Mouse (Mus musculus) heart, adult 2 months (tissue): ENCODE measurements around the gene Mfrp. TPM values are rescaled to one million over a fixed set of nuclear protein-coding genes. Genes with fewer than 3 reads are reported as not detected.

Source experiments
- DNase-seq, 2 experiments: peaks; one replicate each; pipeline ENCODE4 v3.0.0; 2021
- H3K27ac ChIP-seq: fragments of 200-600 bp; 2 replicates; pipeline ENCODE4 v1.8.1; 2022
- H3K27me3 ChIP-seq: fragments of 200-500 bp; 2 replicates; pipeline ENCODE4 v1.6.1; 2012; ENCODE audit warnings: mild to moderate bottlenecking, low read length, inconsistent platforms, mixed read lengths; ENCODE audit not compliant: control insufficient read depth, insufficient read depth
- H3K36me3 ChIP-seq: fragments of 200-500 bp; 2 replicates; pipeline ENCODE4 v1.6.1; 2012; ENCODE audit warnings: low read length, inconsistent platforms; ENCODE audit not compliant: control insufficient read depth, insufficient read depth
- H3K4me1 ChIP-seq: fragments of 200-500 bp; 2 replicates; pipeline ENCODE4 v1.6.1; 2011; ENCODE audit warnings: low read length; ENCODE audit not compliant: control insufficient read depth, insufficient read depth
- H3K4me3 ChIP-seq: fragments of 200-600 bp; 2 replicates; pipeline ENCODE4 v1.8.1; 2022
- H3K79me2 ChIP-seq: fragments of 200-500 bp; replicated peaks from 2 replicates; pipeline ENCODE4 v1.6.1; 2012; ENCODE audit warnings: mild to moderate bottlenecking, inconsistent platforms, low read length, moderate library complexity, mixed read lengths; ENCODE audit not compliant: control insufficient read depth, insufficient read depth
- H3K9ac ChIP-seq: fragments of 200-500 bp; 2 replicates; pipeline ENCODE4 v1.6.1; 2012; ENCODE audit warnings: low read depth, mild to moderate bottlenecking, control low read depth, inconsistent platforms, low read length, mixed read lengths
- CTCF ChIP-seq: fragments of 200-600 bp; IDR thresholded peaks from 2 replicates; pipeline ENCODE4 v1.8.1; 2022; ENCODE audit warnings: antibody characterized with exemption, mild to moderate bottlenecking, moderate library complexity
- EP300 ChIP-seq: fragments of 200-500 bp; IDR thresholded peaks from 2 replicates; pipeline ENCODE4 v1.6.1; 2011; ENCODE audit warnings: low read depth, low read length, control low read depth; ENCODE audit not compliant: insufficient read depth
- POLR2A ChIP-seq: fragments of 200-500 bp; IDR thresholded peaks from 2 replicates; pipeline ENCODE4 v1.6.1; 2011; ENCODE audit warnings: mild to moderate bottlenecking, low read depth, low read length, control low read depth; ENCODE audit not compliant: insufficient read depth
- WGBS: fragments of 180-500 bp; shearing (Covaris S2); methylation state at CpG from one replicate; pipeline ENCODE4 v1.1.7; 2018; 5-methylcytosine and 5-hydroxymethylcytosine counted together
- intact Hi-C: fragments of 180-260 bp; cut with DNase I; formaldehyde crosslinking; loops from one replicate; pipeline ENCODE4 v1.15.1; 2025
- polyA plus RNA-seq: library from polyadenylated mRNA; depleted of rRNA; stranded (reverse); fragments of >200 nt; gene quantifications from 2 replicates; pipeline ENCODE4 v1.2.3, GENCODE M21; 2012
- total RNA-seq, 2 experiments: library from RNA; stranded (reverse); gene quantifications; 2 replicates each; pipeline ENCODE4 v1.2.3; 2021

Gene Mfrp
- total and polyA plus RNA-seq, 3 experiments: 0.04 to 0.05 TPM; not detected in 1

DNA sequence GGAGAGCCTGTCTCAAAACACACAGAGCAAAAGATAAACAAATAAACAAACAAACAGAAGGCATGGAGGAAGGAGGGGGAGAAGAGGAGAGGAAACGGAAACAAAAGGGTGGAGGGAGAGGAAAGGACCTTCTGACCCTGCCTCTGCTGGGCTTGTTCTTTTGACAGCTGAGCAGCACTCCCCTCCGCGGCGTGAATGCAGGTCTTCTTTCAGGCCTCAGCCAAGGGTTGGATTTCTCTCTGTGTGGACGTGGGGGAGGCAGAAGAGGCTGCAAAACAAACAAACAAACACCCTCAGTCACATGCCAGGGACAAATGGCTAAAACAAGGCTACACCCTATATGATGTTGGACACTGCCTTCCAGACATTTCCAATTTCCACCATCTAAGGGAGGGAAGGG is 23.5 kb downstream of the Mfrp start:
- no peaks in the 10 kb centered on the region for H3K36me3 ChIP-seq
- TF ChIP-seq CTCF: no peak
- TF ChIP-seq EP300: no peak
- no peak for TF ChIP-seq POLR2A
- peaks cover 12% of the 10 kb centered on the region for H3K4me1 ChIP-seq
- intact Hi-C loops: loop anchor here (5.0 kb wide), 2 partner anchors 122 to 232 kb away; no protein-coding TSS in a partner anchor
- H3K27ac ChIP-seq: no peak overlapping the region
- no peaks in the 10 kb centered on the region for H3K79me2 ChIP-seq
- no peak overlapping the region for H3K4me3 ChIP-seq
- WGBS: 53% methylated on average over 5 of the region's 5 CpGs
- H3K27me3 ChIP-seq: no peaks in the 10 kb centered on the region
- no peak overlapping the region for H3K9ac ChIP-seq
- peak in 1 of 2 experiments; percentile 13 for DNase-seq

DNA sequence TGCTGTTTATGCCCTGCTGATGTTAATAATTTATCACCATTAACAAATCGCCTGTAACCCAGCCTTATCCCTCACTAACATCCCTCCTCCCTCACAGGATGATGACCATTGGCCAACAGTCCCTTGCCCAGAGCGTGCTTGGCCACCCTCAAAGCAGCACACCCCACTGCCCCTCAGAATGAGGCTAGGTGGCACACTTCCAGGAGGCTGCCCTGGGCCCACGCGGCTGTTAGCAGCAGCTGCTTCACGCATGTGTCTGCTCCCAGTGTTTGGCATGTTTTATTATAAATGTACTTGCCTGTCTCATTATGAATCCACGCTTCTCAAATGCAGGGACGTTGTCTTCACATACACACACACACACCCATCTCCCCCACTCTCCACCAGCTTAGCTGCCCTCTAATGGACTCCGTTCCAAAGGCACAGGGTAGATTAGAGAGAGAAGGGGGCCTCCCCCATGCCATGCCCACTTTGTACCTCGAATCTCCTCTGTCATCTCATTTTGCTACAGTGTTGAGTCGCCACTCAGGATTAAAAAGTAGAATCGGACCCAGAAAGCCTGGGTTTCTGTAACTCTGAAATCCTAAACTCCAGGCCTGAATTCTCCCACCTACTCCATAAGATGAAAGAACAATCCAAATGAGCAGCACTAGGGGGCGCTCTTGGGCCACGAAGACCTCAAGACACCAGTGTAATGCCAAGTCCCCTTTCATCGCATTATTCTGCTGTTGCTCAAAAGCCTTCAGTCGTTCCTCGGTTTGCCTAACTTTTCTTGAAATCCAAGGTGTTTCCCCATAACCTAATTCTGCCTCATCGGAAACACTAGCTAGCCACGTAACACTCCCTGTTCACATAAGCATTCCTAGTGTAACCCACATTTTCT is 24.3 kb downstream of the Mfrp start:
- H3K79me2 ChIP-seq: no peaks in the 10 kb centered on the region
- H3K27ac ChIP-seq: peak overlapping the region; percentile 60
- H3K9ac ChIP-seq: no peak overlapping the region; the same call in 1 of the 2 replicates

DNA sequence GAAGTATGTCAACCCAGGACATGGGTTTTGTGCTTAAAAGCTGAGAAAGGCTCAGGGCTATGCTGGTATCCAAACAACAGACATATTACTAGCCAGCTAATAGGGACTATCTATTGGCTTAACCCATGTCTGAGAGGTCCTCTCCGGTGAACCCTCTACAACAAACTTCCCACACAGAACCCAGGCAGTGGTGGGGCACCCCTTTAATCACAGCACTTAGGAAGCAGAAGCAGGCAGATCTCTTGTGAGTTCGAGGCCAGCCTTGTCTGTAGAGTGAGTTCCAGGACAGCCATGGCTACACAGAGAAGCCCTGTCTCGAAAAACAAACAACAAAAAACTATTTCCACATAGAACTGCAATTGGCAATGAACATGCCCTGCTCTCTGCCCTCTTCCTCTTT is 25.2 kb downstream of the Mfrp start:
- TF ChIP-seq POLR2A: no peak
- TF ChIP-seq EP300: no peak
- no peak for TF ChIP-seq CTCF
- no peaks in the 10 kb centered on the region for H3K36me3 ChIP-seq

More for the DNA sequence above, 24.3 kb downstream of the Mfrp start:
- peaks cover 14% of the 10 kb centered on the region for H3K4me1 ChIP-seq
- peak; percentile 83 to 85 for DNase-seq
- peak overlapping the region; percentile 30; the same call in 1 of the 2 replicates for H3K4me3 ChIP-seq
- TF ChIP-seq CTCF (peak; percentile 95), POLR2A (no peak), EP300 (peak; percentile 93)
- WGBS: 31% methylated on average over 18 of the region's 18 CpGs
- intact Hi-C loops: loop anchor here (1.0 to 5.0 kb wide), 6 partner anchors 21 to 265 kb away; partner anchors contain the start of gene Cbl
- no peaks in the 10 kb centered on the region for H3K36me3 ChIP-seq
- no peaks in the 10 kb centered on the region for H3K27me3 ChIP-seq

DNA sequence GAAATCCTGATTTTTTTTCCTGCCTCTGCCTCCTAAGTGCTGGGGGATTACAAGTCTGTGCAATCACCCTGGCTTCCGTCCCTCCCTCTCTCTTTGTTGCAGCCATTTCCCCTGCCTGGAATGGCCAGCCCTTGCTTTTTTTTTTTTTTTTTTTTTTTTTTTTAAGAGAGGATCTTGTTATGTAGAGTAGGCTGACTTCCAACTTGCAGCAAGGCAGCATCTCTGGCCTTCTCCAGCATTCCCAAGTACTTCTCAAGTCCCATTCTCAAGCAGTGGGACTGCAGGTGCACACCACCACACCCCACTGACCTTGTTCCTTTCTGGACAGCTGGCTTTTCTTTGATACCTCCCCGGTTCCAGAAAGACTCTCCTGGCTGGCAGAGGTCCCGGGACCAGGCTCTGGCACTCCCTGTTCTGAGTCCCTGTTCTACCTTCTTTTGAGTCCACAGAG is 25.8 kb downstream of the Mfrp start:
- H3K27me3 ChIP-seq: no peaks in the 10 kb centered on the region
- H3K79me2 ChIP-seq: no peaks in the 10 kb centered on the region
- peak overlapping the region; percentile 60 for H3K27ac ChIP-seq
- no peak overlapping the region for H3K9ac ChIP-seq
- TF ChIP-seq CTCF: no peak
- peak; percentile 36; the same call in 1 of the 2 replicates for TF ChIP-seq EP300
- no peak for TF ChIP-seq POLR2A
- 26% methylated on average over 3 of the region's 3 CpGs for WGBS
- peak in 1 of 2 experiments; percentile 49 for DNase-seq
- H3K4me3 ChIP-seq: no peak overlapping the region
- H3K4me1 ChIP-seq: peaks cover 14% of the 10 kb centered on the region
- H3K36me3 ChIP-seq: no peaks in the 10 kb centered on the region
- intact Hi-C loops: loop anchor here (2.0 to 5.0 kb wide), 4 partner anchors 19 to 263 kb away; no protein-coding TSS in a partner anchor

More for the DNA sequence above, 25.2 kb downstream of the Mfrp start:
- H3K79me2 ChIP-seq: no peaks in the 10 kb centered on the region
- intact Hi-C loops: loop anchor here (1.0 to 5.0 kb wide), 6 partner anchors 20 to 264 kb away; partner anchors contain the start of gene Cbl
- no peak overlapping the region for H3K4me3 ChIP-seq
- no peaks in the 10 kb centered on the region for H3K27me3 ChIP-seq
- DNase-seq: peak in 1 of 2 experiments; percentile 19
- 59% methylated on average over 3 of the region's 3 CpGs for WGBS
- no peak overlapping the region for H3K9ac ChIP-seq
- H3K4me1 ChIP-seq: peaks cover 14% of the 10 kb centered on the region
- H3K27ac ChIP-seq: peak overlapping the region; percentile 60

DNA sequence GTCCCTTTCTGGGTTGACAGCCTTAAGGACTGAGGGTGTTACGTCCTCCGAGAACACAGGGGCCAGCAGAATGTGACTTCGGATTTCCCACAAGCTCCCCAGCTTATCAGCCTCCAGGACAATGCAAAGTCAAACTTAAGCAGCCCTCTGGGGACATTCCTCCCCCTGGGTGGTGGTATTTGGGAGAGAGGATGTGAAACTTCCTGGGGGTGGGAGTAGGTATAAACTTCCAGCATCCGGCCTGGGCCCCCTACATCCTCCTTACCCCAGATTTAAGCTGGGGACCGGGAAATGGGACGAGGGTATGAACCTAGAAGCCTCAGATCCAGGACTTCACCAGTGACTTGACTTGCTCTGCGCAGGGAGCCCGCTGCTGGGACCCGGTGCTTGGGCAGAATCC is 28.1 kb downstream of the Mfrp start:
- H3K4me3 ChIP-seq: peak overlapping the region; percentile 59
- intact Hi-C loops: loop anchor here (5.0 kb wide), 2 partner anchors 118 to 228 kb away; no protein-coding TSS in a partner anchor
- no peaks in the 10 kb centered on the region for H3K27me3 ChIP-seq
- no peak for TF ChIP-seq CTCF
- no peak for TF ChIP-seq POLR2A
- TF ChIP-seq EP300: no peak
- peak overlapping the region; percentile 75 for H3K9ac ChIP-seq
- peaks cover 14% of the 10 kb centered on the region for H3K4me1 ChIP-seq
- no peaks in the 10 kb centered on the region for H3K79me2 ChIP-seq
- DNase-seq: no peak
- peak overlapping the region; percentile 99 for H3K27ac ChIP-seq
- no peaks in the 10 kb centered on the region for H3K36me3 ChIP-seq
- WGBS: 4% methylated on average over 9 of the region's 9 CpGs
